Mouse (Mus musculus) spleen, adult 2 months (tissue): ENCODE results near the gene Mapk8ip1.

ENCODE experiments used
- CTCF ChIP-seq: fragments of 200-500 bp; IDR thresholded peaks from 2 replicates; pipeline ENCODE4 v1.5.1; 2011; ENCODE audit warnings: mild to moderate bottlenecking, inconsistent platforms; ENCODE audit not compliant: insufficient read depth, insufficient read length, insufficient replicate concordance; ENCODE audit errors: extremely low read depth
- POLR2A ChIP-seq: fragments of 200-500 bp; IDR thresholded peaks from 2 replicates; pipeline ENCODE4 v1.6.1; 2011; ENCODE audit warnings: low read depth, low read length, inconsistent platforms

DNA sequence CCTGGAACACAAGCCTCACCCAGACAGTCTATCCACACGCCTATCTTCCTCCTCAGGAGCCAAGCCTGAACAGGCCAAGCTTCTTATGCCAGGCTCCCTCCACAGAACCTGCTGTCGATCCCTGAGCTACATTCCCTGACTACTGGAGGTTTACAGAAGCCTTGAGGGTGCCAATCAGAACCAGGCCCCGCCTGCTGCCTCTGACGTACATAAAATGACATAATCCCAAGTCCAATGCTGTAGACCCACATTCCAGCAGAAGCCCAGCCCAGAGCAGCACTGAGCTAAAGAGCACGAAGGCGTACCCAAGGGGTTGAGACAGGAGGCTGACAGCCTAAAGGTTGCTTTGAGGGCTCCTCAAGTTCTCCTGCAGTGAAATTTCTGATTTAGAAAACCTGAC is 26.8 kb upstream of the Mapk8ip1 start:
- no peak for TF ChIP-seq CTCF
- no peak for TF ChIP-seq POLR2A
